Mouse (Mus musculus): ENCODE measurements around the gene Syt16. TPM values are rescaled to one million over a fixed set of nuclear protein-coding genes. Genes with fewer than 3 reads are reported as not detected.

Gene Syt16
- total RNA-seq (2021) = not detected
- long read RNA-seq, experiment 1 = 0 reads
- long read RNA-seq, experiment 2 = 0 reads

GRCm38 (mm10) chr12:73997297-73998127 lies at the start of gene Syt16:
Gene Syt16, plus strand, starts transcription at chr12:73997661.
- no peak for DNase-seq (ENCODE audit: low spot score in 2 of 2)

- DNase-seq (ENCODE audit: low spot score in 2 of 2) = no peak
Measured at GRCm38 (mm10) chr12:73948415-73948814, 49.0 kb upstream of the Syt16 start.

GRCm38 (mm10) chr12:73949318-73950058 lies 48.0 kb upstream of the Syt16 start:
- peak in 1 of 2 experiments; percentile 21 for DNase-seq (ENCODE audit: low spot score in 2 of 2)

DNA sequence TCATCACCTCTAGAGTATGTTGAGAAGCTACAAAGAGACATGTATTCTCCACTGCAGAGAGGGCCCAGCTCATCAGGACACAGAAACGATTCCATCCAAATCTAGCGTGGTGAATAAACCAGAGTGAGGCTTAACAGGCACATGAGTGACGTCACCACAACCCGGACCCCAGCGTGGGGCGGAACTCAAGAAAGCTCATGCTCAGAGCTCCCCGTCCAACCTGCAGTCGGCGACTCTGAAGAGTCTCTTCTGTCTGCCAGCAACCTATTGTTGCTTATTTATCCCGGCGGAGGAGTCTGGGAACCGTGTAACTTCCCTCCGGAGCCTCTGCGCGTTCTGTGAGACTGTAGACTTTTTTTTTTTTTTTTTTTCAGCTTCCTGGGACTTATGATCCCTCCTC lies 44.6 kb upstream of the Syt16 start:
- DNase-seq (ENCODE audit: low spot score in 2 of 2) = peak in 1 of 2 experiments; percentile 32

- no peak for DNase-seq (ENCODE audit: low spot score in 2 of 2)
Measured at GRCm38 (mm10) chr12:73953420-73954186, 43.9 kb upstream of the Syt16 start.

- DNase-seq (ENCODE audit: low spot score in 2 of 2) = no peak
Measured at GRCm38 (mm10) chr12:73954785-73955184, 42.7 kb upstream of the Syt16 start.

DNA sequence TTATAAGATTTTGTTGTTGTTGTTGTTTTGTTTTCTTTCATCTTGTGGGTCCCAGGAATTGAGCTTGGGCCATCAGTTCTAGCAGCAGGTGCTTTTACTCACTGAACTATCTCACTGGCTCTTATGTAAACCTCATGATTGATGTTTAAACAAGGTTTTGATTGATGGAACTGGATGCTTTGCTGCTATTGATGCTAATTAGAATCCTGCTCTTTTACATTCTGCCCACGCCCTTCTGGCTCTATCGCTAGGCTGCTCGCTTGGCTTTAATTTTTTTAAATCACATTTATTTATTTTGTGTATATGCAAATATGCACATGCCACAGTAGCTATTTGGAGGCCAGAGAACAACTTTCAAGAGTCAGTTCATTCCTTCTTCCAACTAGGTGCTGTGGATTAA lies 39.8 kb upstream of the Syt16 start:
- no peak for DNase-seq (ENCODE audit: low spot score in 2 of 2)

GRCm38 (mm10) chr12:73958830-73959229 lies 38.6 kb upstream of the Syt16 start:
- DNase-seq (ENCODE audit: low spot score in 2 of 2) = no peak

DNA sequence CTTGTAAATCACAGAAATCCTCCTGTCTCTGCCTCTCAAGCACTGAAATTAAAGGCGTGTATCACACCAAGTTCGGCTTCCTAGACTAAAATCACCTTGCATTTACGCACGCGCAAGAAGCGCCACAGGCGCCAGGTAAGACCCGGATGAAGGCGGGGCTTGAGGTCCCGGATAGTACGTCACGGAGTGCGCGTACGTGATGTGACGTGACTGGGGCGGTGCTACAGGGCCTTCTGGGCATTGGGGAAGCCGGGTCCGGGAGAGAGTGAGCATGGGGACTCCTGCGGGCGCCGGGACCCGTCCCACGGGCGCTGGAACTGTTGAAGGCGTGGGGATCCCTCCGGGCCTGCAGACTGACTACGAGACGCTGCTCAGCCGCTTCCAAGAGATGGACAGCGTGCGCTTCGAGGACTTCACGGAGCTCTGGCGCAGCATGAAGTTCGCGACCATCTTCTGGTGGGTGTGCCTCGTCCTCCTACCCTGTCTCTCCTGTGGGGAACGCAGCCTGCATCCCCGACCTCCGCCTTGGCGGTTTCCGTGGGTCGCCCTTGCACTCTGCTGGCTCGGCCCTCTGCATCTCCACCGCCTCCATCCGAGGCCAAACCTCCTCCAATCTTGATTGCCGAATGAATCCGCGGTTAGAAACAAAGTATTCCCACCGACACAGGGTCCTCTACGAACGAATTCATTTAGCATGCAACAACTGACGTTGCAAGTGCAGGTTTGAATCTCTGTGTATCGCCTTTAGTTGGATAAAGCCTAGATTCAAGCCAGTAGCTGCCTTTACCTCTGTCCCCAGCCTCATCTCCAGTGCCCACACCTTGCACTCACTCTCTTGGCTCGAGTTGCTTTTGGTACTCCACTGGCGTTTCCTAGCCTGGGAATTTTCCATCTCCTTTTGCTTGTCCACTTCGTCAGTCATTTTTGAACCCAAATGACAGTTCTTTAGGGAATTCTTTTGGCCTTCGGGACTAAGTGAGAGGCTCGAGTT lies 32.9 kb upstream of the Syt16 start, which contains the start of gene Snapc1:
Snapc1 (plus strand) TSS at position 191 of the 991 bp plus-strand sequence.
- DNase-seq (ENCODE audit: low spot score in 2 of 2) = peak; percentile 84 to 94

DNA sequence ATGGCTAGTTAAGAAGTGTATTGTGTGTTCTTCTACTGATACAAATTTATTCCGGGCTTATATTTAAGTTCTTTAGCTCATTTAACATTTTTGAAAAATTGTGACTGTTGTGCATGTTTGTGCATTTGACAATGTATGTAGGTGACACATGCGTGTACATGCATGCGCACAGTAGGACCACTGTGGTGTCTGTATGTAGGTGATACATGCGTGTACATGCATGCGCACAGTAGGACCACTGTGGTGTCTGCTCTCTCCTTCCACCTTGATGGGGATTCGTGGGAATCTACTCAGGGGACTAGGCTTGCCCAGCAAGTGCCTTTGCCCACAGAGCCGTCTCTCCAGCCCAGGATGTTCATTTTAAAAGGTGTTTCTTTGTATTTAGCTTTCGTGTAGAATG lies 28.3 kb upstream of the Syt16 start:
- no peak for DNase-seq (ENCODE audit: low spot score in 2 of 2)

- DNase-seq (ENCODE audit: low spot score in 2 of 2) = no peak
Measured at GRCm38 (mm10) chr12:73974584-73974983, 22.9 kb upstream of the Syt16 start.

GRCm38 (mm10) chr12:73978144-73978543 lies 19.3 kb upstream of the Syt16 start:
- DNase-seq (ENCODE audit: low spot score in 2 of 2) = no peak

- DNase-seq (ENCODE audit: low spot score in 2 of 2) = no peak
Measured at GRCm38 (mm10) chr12:73979667-73980066, 17.8 kb upstream of the Syt16 start.

DNA sequence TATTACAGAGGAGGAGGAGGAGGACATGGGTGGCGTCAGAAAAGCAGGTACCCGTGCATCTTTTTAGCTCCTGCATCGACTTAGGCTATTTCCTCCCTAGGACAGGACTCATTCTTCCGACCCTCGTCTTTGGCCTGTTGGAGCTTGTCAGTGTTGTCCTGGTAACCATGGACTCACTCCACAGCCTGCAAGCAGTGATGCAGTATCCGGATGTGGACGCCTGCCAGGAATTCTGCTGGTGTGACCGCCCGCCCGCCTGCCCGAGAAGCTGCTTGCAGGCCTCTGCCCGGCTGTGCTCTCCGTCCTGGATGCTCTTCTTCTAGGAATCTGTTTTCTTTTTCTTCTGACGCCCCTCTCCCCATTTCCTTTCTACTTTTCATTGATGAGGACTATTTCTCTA lies 14.9 kb upstream of the Syt16 start:
- DNase-seq (ENCODE audit: low spot score in 2 of 2) = peak in 1 of 2 experiments; percentile 55

DNA sequence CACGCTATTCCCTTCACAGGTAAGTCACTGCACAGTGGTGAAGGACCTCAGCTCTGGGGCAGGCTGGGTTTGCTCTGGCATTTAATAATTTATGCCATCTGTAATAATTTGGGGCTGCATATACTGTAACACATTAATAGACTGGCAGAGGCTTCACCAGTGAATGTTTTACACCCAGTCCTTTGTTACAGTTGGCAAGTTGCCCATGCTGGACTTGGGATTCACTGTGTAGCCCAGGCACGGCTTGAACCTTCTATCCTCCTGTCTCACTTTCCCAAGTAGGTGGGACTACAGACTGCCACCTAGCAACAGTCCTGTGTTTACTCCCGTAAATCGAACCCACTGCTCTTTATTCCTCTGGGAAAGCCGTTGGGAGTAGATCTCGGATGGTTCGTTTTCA lies 11.2 kb upstream of the Syt16 start:
- DNase-seq (ENCODE audit: low spot score in 2 of 2) = no peak

DNA sequence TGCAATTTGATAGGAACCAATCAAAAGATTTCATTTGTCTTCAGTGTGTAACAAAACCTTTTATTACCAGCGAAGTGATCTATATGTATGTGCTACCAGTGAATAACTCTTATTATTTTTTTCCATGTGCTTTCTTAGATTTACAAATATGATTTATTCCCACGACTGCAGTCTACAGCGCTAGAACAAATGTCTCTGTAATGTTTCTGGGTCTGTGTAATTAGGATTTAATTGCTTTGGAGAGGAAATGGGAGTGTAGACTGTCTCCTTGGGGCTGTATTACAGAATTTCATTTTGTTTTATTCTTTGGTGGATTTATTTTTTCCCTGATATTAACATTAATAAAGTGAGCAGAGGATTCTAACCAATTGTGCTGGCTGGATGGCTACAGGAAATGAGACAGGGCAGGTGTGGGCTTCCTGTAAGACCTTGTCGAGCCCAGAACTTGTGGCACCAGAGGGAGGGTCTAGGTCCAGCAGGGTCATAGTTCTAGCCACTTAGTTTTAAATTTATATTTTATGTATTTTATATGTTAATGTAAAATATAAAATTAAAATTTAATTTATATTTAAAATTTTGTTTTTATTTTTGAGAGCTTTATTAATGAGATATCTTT lies 9.0 kb upstream of the Syt16 start:
- DNase-seq (ENCODE audit: low spot score in 2 of 2) = no peak

DNA sequence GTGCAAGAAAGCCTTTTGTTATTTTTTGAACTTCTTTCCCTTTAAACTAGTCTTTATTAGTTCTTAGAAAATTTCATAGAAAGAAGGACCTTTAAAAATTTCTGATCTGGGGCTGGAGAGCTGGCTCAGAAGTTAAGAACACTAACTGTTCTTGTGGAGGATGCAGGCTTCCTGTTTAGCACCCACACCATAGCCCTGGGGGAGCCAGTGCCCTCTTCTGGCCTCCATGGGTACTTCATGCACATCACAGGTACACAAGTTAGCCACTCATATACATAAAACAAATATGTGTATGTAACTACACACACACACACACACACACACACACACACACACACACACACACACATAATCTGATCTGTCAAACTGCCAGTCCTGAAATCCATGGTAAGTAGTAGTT lies 7.9 kb upstream of the Syt16 start:
- peak in 1 of 2 experiments; percentile 28 for DNase-seq (ENCODE audit: low spot score in 2 of 2)

- no peak for DNase-seq (ENCODE audit: low spot score in 2 of 2)
Measured at GRCm38 (mm10) chr12:73996906-73997296, 560 bp upstream of the Syt16 start.

DNA sequence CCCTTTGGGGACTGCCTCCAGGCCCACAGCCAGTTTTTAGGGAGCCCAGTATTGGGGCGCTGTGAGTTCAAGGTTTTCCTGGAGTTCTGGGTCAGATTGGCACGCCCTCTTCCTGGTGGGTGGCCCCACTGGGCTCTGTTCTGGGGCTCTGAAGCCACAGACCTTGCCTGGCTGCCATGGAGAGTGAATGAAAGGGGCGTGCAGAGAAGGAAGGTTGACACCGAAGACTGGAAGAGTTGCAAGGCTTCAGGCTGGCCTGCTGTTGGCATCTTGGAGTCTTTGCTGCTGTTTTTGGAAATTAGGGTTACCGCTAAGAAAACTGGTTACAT lies 631 bp downstream of the Syt16 start:
- no peak for DNase-seq (ENCODE audit: low spot score in 2 of 2)

GRCm38 (mm10) chr12:74002449-74002848 lies 5.0 kb downstream of the Syt16 start:
- DNase-seq (ENCODE audit: low spot score in 2 of 2) = no peak

Measured in gastrocnemius, postnatal 4 days (tissue).